Mouse (Mus musculus): Measurements from ENCODE around the gene Mustn1.
A peak's percentile ranks its signal among the peaks of the same experiment; 100 is the strongest.

Mustn1 gene

DNA sequence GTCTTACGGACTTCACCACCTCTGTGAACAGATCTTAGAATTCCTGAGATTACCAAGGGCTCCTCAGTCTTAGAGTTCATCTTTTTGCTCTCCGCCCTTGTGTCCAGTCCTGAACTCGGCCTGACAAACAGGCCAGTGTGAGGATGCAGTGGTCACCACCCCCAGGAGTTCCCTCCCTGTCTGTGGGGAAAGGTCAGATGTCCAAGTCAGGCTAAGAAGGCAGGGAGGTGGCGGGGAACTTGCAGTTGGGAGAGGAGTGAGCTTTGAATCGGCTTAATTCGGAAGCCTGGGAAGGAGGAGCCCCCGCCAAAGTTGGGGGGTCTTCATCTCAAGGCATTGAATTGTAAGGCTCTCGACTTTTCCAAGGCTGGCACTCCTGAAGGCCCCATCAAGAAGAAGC is 1.3 kb downstream of the Mustn1 start:
- DNase-seq (ENCODE audit: low spot score) = peak; percentile 51

DNA sequence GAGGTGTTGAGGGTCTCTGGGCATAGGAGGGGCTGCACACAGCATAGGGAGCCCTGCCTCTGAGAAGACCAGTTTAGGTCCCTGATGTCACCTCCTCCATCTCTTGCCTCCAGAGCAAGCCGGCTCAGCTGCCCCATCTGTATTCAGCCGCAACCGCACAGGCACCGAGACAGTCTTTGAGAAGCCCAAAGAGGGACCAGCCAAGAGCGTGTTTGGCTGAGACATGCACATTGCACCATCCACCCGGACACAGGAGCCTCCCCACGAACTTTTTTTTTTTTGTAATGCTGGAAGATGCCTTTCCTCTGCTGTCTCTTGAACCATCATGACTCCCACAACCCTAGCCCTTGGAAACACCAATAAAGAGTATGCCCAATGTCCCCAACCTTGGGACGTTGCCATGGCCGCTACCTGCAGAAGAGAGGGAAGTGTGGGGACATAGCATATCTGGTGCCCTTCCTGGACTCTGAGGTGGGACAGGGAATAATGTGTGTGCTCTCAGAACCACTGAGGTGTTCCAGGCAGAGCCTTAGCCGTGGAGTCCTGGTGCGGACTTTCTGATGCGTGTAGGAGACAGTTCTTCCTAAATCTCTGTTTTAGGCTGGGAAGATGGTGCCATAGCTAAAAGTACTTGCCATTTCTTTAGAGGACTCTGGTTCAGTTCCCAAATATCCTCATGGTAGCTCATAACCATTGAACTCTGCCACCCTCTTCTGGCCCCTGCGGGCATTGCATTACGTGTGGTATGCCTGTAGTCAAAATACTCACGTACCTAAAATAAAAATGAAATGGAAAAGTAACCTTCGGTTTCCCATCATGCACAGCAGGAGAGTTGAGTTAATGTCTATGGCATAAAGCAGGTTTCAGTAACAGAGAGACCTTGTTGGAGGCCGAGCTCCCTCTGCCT is 2.1 kb downstream of the Mustn1 start:
- DNase-seq (ENCODE audit: low spot score) = no peak

DNA sequence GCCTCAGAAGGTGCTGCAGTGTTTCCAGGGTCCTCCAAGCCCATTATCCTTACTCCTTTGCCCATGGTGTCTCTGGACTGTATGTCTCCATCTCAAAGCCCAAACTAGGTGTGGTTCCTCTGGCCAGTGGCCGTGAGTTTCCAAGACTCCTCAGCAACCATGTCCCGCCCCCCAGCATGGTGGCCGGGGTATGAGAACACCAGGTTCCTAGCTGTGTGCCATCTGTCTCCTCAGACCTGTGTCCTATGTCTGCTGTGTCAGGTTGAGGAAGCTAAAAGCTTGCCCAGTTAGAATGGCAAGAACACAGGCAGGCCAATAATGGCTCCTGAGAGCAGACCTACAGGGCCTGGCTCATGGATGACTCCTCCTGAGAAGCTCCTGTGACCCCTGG is 2.7 kb downstream of the Mustn1 start:
- no peak for DNase-seq (ENCODE audit: low spot score)

DNA sequence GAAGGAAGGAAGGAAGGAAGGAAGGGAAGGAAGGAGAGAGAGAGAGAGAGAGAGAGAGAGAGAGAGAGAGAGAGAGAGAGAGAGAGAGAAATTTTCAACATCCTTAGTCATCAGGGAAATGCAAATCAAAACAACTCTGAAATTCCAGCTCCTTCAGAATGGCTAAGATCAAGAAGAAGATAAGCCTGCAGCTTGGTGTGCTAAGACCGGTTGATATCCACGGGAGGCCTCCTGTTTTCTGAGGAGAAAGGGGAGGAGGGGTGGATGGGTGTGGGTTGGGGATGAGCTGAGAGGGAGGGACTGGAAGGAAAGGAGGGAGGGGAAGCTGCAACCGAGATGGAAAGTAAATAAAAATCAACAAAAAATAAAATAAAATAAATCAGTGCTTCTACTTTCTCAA is 6.3 kb downstream of the Mustn1 start:
- DNase-seq (ENCODE audit: low spot score) = no peak

DNA sequence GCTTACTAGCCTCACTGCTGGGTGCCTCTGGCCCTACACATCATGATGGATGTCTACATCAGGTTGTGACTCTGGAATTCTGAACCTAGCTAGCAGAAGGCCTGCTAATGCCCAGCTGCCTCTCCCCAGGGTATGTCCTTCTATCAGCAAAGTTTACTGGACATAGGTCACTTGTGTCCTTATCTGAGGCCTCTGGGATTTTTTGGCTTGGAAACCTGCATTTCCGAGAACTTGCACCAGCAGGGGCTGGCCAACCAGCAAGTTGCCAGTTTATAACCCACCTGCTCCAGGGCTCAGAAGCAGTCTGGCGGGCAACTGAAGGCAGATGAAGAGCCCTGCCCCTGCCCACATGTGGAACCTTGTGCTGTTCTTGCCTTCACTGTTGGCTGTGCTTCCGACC is 7.2 kb downstream of the Mustn1 start, which contains the start of gene Itih4:
TSS of gene Itih4 (plus strand) at position 273 of the 400 bp plus-strand sequence.
- no peak for DNase-seq (ENCODE audit: low spot score)

DNA sequence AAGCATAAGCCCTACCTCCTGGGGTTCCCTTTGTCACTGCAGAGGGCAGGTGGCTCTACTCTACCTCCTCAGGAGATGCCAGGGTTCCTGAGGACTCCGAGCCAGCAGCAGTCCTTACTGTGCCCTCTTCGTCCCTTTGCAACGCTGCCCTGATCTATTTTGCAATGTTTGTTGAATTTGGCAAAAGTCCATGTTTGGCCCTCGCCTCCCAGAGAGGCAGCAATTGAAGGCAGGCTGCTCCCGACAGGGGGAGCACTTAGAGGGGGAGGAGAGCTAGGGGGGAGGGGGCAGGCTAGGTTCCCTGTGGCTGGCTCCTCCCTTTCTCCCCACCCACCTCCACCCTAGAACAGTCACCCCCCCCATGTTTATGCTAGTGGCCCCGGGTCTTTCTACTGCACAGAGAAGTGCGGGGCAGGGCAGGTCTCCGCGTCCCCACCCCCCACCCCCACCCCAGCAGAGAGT is 9.3 kb downstream of the Mustn1 start:
- peak; percentile 74 for DNase-seq (ENCODE audit: low spot score)

DNA sequence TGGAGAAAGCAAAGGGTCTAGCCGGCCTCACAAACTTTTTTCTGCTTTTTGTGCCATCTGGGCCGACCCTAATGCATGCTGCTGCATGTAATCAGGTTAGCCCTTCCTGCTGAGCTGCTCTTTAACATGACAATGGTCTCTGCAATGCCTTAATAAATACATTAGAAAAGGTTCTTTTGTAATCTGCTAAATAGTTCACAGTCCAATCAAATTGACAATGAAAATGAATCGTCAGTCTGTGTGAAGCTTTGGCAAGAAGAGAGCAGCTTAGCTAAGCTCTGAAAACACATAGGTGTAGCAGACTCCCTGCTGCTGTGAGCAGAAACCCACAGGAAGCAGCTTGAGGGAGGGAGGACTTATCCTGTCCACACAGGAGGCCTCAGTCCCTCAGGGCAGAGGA is 21.0 kb downstream of the Mustn1 start:
- no peak for DNase-seq (ENCODE audit: low spot score)

DNA sequence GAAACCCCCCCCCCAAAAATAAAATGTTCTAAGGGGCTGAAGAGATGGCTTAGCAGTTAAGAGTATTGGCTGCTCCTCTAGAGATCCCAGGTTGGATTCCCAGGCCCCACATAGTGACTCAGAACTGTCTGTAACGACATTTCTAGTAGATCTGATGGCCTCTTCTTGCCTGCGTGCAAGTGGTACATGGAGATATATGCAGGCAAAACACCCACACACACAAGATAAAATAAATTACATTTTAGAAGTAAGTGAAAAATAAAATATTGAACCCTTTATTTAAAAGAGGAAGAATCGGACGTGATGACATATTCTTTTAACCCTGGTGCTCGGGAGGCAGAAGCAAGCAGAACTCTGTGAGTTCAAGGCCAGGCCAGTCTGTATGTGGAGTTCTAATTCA is 23.6 kb downstream of the Mustn1 start:
- DNase-seq (ENCODE audit: low spot score) = no peak

DNA sequence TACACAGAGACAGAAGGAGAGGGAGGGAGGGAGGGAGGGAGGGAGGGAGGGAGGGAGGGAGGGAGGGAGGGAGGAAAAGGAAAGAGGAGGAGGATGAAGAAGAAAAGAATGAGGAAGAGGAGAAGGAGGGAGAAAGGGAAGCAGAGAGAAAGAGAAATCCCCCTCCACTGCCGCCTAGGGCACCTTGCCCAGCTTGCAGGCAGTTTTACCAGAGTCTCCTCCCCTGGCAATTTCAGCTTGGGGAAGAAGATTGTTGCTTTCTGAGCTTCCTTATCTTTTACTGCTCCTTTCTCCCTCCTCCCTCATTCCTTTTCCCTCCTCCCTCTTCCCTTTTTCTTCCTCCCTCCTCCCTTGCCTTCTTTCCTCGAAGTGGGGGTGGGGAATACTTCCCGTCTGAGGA is 24.0 kb downstream of the Mustn1 start:
- no peak for DNase-seq (ENCODE audit: low spot score)

DNA sequence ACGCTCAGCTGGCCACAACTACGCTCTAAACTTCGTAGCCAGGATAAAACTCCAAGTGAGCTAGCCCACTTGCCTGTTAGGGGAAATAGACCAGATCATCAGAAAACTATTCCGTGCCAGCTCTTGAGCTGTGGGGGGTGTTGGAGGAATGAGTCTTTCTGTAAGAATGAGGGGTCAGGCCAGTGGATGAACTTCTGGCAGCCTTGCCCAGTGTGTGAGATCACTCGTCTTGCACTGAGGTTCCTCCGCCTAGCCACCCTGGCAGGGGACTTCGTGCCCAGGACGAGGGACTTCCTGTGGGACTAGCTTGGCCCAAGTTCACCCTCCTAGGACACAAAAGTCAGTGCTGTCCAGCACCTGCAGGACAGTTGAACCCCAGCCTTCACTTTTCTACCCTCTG is 25.3 kb downstream of the Mustn1 start:
- no peak for DNase-seq (ENCODE audit: low spot score)

DNA sequence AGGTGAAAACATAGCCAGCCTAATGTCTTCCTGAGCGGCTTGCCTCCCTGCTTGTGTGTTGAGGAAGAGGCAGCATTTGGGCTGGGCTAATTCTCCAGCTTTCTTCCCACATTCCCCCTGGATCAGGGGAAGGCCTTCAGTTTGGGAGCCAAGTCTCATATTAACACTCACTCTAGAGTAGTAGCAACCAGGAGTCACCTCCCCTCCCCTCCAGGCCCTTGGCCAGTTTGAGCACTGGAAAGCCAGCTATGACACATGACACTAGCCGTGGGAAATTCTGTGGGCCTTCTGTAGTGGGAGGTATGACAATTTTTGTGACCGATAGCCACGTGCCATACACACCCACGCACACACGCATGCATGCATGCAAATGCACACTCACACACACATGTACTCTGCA is 27.0 kb downstream of the Mustn1 start:
- no peak for DNase-seq (ENCODE audit: low spot score)

DNA sequence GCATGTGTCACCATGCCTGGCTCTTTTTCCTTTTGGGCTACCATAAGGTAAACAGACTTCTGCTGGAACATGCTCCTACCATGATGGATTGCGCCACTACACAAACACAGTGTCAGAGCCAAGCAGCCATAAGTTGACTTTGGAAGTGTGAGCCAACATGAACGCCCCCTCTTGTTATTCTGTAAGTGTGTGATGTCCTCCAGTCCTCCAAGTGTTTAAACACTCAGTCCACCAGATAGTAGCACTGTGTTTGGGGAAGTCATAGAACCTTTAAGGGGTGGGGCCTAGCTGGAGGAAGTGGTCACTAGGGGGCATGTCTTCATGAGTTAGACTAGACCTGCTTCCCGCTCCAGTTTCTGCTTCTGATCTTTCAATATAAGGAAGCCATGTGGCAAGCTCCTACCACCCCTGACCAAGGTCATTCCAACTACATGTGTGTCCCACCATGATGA is 28.8 kb downstream of the Mustn1 start:
- peak; percentile 44 for DNase-seq (ENCODE audit: low spot score)

DNA sequence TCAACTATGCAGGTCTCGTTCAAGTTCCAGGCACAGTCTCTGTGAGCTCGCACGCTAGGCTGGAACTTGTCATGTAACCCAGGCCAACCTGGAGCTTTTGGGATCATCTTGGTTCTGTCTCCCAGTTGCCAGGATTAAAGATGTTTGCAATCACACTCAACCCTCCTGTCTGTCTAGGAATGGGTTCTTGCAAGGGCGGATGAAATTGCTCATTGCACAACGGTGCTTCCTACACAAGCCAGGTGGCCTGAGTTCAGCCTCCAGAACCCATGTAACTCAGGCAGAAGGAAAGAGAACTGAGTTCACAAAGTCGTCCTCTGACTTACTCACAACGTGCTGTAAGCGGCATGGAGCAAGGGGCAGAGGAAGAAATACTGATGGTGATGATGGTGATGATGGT is 32.1 kb downstream of the Mustn1 start:
- no peak for DNase-seq (ENCODE audit: low spot score)

DNA sequence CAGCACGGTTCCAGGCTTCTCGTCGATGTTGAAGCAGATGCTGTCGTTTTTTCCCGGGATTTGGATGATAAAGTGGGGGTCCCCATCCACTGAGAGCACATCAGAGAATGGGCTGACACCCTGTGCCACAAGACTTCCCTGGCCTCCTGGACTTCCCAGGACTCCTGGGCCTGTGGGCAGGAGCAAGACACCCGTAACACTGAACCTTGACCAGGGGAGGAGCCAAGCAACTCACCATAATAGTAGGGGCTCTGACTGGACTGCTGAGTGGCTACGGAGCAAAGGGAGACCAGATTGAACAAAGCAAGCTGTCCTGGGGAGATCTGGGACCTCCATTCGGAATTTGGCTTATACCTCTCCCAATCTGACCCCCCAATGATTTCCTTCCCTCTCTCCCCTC is 33.6 kb downstream of the Mustn1 start:
- peak; percentile 69 for DNase-seq (ENCODE audit: low spot score)

DNA sequence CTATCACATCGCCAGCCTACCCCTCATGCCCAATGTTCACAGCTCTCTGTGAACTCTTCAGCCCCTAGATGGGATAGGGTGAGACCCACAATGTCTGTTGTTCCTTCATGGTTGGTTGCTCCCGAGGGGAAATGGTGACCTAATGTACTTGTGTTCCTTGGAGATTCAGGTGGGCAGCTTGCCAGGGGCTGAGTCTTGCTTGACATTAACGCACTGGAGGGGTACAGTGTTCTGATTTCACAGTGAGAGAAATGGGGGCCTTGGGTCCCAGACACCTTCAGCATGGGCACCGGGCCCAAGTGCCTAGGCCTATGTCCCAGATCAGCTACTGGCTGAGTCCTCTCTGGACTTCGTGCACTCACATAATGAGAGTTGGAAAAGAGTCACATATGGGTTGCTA is 34.4 kb downstream of the Mustn1 start:
- no peak for DNase-seq (ENCODE audit: low spot score)

DNA sequence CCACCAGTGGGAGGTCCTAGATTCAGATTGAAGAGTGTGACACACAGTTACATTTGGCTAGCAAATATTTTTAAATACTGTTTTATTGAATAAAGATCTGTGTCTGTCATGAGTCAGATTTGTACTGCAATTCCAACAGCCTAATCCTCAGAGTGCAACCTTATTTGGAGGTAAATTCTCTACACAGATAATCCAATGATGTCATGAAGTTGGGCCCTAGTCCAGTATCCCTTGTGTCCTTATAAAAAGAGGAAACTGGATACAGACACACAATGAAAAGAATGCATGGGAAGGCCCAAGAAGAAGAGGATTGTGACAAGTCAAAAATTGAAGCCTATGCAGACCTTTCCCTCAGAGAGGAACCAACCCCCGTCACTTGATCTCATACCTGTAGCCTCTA is 37.5 kb downstream of the Mustn1 start:
- DNase-seq (ENCODE audit: low spot score) = no peak

DNA sequence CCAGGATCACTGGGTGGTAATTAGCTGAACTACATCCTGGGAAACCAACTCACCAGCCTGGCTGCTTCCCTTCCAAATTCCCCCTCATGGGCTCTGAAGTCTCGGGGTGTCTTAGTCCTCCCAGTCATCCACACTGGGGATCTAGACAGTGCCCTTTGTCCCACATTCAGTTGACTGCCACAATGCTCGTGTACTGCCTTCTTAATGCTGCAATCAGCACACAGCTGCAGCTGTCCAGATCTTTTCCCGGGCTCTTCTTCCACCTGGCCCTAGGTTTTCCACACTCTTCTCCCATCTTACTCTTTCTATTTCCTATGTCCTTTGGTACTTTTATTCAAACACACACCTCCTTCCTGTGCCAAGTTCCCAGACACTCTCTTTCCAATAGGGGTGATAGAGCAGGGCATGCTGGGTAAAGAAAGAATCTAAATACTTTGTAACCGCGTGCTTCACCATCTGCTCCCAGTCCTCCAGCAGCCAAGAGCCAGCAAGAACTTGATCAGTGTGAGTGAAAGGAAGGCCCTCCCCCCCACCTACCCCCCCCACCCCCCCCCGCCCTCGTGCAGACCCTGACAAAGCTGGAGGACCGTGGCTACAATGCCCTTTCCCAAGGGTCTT is 43.2 kb downstream of the Mustn1 start:
- DNase-seq (ENCODE audit: low spot score) = no peak

DNA sequence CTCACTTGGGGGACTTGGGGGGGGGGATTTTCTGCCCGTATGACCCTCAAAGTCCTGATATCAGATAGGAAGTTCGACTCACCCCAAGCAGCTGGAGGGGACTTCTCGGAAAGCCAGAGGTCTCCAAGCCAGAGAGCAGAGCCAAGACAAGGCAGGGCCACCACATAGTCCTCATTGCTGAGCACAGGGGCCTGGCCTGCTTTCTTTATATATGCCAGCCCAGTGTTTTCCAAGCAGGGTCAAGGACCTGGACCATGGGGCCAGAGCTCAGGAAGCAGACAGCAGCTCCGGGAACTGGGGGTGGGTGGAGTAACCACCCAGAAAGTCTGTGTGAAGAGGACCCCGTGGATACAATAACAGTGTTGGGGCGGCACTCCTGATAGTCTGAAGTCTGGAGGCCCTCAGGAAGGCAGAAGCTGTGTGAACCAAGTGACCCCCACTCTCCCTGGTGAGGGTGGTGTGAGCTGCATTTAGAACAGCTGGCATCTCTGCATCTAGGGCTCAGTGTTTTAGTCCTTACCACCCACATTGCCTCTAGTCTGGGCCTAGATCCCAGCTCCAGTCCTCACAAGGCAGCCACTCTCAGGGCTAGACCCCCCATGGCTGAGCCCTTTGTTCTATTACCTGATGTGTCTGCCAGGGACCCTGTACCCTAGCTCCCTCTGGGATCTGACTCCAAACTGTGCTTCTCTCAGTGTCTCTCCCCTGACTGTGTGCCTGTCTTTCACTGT is 44.5 kb downstream of the Mustn1 start, which contains the start of gene Itih3:
TSS of gene Itih3 (minus strand) at position 386 of the 731 bp plus-strand sequence.
- DNase-seq (ENCODE audit: low spot score) = no peak

DNA sequence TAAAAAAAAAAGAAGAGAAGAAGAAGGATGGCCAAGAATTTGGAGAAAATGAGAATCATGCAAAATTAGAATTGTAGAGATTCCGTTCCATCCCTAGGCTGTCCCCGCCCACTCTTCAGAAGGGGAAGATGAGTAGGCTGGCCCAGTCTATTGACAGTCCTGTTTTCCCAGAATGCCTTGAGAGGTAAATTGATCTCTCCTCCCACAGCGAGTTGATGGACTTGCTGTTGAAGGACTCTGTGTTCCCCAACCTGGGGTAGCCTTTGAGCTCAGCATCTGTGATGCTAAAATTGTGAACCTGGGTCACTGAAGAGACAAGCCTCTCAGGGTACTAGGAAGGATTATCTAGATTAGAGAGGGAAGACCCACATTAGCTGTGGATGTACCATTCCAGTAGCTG is 46.5 kb downstream of the Mustn1 start:
- DNase-seq (ENCODE audit: low spot score) = no peak

DNA sequence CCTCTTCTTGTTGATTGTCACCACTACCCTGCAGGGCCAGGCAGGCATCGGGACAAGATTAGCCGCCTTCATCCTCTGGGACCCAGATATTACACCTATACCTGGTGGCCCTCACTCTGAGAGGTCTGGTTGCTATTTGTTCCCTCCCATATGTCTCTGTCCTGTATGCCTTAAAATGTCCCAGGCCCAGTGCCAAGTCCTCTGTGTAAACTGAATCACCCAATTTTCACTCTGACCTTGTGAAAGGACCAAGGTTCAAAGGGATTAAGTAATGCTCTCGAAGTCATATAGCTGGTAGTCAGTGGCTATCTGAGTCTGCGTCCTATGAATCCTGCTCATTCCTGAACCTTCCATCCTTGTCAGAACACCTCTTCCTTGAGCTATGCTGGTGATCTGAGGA is 51.4 kb downstream of the Mustn1 start:
- no peak for DNase-seq (ENCODE audit: low spot score)

All from yolk sac, embryonic 10.5 days (tissue).